Mouse (Mus musculus) T-cell, adult 66 days (primary cell): Measurements from ENCODE around the gene Bmp5. TPM values are rescaled to one million over a fixed set of nuclear protein-coding genes. Genes with fewer than 3 reads are reported as not detected.

Source experiments
- total RNA-seq, 2 experiments: library from RNA; stranded (reverse); gene quantifications; 3 replicates in 1 of 2; 4 replicates in 1 of 2; pipeline ENCODE4 v1.2.4; 2023

Gene Bmp5
- not detected for total RNA-seq

DNA sequence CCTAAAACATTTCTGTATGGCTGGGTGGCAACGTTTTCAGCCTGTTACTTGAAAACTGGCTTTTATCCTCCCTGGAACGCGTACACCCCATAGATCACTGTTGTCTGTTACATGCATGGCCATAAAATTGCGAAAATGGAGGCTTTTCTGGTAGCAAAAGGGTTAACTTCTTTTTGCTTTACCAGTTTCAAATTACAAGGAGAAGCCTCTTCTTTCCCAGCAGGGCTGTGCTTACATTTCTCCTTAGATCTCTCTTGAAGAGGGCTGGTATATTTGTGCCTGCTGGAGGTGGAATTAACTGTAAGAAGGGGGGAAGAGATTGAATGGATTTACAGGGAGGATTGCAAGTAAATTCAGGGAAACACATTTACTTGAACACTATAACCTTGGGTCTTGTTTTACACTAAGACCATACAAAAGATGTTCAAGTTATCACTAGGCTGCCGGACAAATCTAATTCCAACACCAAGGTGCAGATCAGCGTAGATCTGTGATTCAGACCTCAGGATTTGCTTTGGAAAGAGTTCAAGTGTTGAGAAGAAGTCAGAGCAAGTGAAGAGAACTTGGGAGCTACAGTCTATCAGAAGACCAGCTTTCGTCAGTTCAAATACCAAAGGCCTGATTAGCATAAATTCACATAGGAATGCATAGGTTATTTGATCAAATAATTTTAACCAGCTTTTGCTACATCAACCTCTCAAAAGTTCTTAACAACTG lies at the start of gene Bmp5:
Gene Bmp5, plus strand, starts transcription at position 236 of the 717 bp plus-strand sequence.

Other genes starting within 250 kb of the Bmp5 start
- 100 to 1,000 TPM; 167 to 173 TPM for gene Tmod3, start 215.7 kb upstream of the Bmp5 start, total RNA-seq
- not detected for gene Tmod2, start 164.0 kb upstream of the Bmp5 start, total RNA-seq
- gene Lysmd2, start 149.6 kb upstream of the Bmp5 start, total RNA-seq = 1 to 10 TPM; 5.6 to 6.1 TPM
- not detected for gene Scg3, start 91.3 kb upstream of the Bmp5 start, total RNA-seq
- not detected for gene Hmgcll1, start 239.5 kb downstream of the Bmp5 start, total RNA-seq